Mouse (Mus musculus): ENCODE data around the gene Syf2.

- TF ChIP-seq POLR2A (IDR thresholded peaks at IDR 0.05; ENCODE audit: low read depth, low read length): no peak
- TF ChIP-seq CTCF (IDR thresholded peaks at IDR 0.05; ENCODE audit: extremely low read depth, insufficient read depth, insufficient read length, insufficient replicate concordance): no peak
Observed at GRCm38 (mm10) chr4:134929536-134929935, 1.2 kb upstream of the Syf2 start.
